Mouse (Mus musculus): ENCODE data around the gene Nectin2. TPM values are rescaled to one million over a fixed set of nuclear protein-coding genes. Genes with fewer than 3 reads are reported as not detected.

The Nectin2 gene
- polyA plus RNA-seq, 1 experiment from 2014 or later: 93.1 TPM

DNA sequence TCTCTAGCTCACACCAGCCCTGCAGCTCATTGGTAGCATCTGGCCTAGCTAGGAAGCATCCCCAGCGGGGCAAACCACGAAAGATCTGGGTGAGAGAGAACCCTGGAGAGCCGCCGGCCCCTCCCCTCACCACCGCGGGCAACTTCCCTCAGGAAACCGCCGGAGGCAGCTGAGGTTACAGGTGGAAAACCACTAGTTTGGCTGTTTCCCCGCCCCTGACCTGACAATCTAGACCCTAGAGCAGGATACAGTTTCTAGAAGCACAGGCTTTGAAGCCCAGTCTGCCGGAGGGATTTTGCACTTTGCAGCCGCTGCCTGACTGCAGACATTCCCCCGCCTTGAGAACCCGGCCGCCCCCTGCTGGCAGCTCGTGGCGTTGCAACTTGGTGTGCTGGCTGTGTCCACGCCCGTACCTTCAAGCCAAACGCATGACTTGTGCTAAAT is 39.6 kb upstream of the Nectin2 start:
- Histone ChIP-seq H3K27me3 (replicated peaks; ENCODE audit: control insufficient read depth, insufficient read depth, low read length) (no peaks in the 10 kb centered on the region), H3K27ac (ENCODE audit: low read depth, low read length) (no peak overlapping the region), H3K4me1 (replicated peaks; ENCODE audit: control insufficient read depth, insufficient read depth, low read length) (0 out of 2 replicates have a peak, but pooled peaks cover 5% of the 10 kb centered on the region), H3K4me2 (replicated peaks; ENCODE audit: low read depth) (peak overlapping the region; percentile 62), H3K9ac (ENCODE audit: low read depth, low read length) (no peak overlapping the region), H3K9me3 (ENCODE audit: control insufficient read depth) (no peaks in the 10 kb centered on the region), H3K36me3 (ENCODE audit: control insufficient read depth, insufficient read depth) (no peaks in the 10 kb centered on the region), H3K4me3 (ENCODE audit: low read depth, low read length) (no peak overlapping the region)
- TF ChIP-seq CTCF (IDR thresholded peaks at IDR 0.05; ENCODE audit: low read depth): peak; percentile 99
- ATAC-seq: no peak
- 5% methylated on average over 19 of the region's 19 CpGs for WGBS

GRCm38 (mm10) chr7:19785874-19786458 is 35.7 kb upstream of the Nectin2 start:
- Histone ChIP-seq H3K4me2 (replicated peaks; ENCODE audit: low read depth) (no peak overlapping the region), H3K9me3 (ENCODE audit: control insufficient read depth) (no peaks in the 10 kb centered on the region), H3K36me3 (ENCODE audit: control insufficient read depth, insufficient read depth) (peaks cover 10% of the 10 kb centered on the region; the same call in 1 of the 2 replicates), H3K27ac (ENCODE audit: low read depth, low read length) (no peak overlapping the region), H3K4me3 (ENCODE audit: low read depth, low read length) (no peak overlapping the region), H3K27me3 (replicated peaks; ENCODE audit: control insufficient read depth, insufficient read depth, low read length) (no peaks in the 10 kb centered on the region), H3K9ac (ENCODE audit: low read depth, low read length) (no peak overlapping the region), H3K4me1 (replicated peaks; ENCODE audit: control insufficient read depth, insufficient read depth, low read length) (0 out of 2 replicates have a peak, but pooled peaks cover 2% of the 10 kb centered on the region)
- ATAC-seq: no peak
- TF ChIP-seq CTCF (IDR thresholded peaks at IDR 0.05; ENCODE audit: low read depth): no peak
- WGBS: 45% methylated on average over 12 of the region's 12 CpGs

DNA sequence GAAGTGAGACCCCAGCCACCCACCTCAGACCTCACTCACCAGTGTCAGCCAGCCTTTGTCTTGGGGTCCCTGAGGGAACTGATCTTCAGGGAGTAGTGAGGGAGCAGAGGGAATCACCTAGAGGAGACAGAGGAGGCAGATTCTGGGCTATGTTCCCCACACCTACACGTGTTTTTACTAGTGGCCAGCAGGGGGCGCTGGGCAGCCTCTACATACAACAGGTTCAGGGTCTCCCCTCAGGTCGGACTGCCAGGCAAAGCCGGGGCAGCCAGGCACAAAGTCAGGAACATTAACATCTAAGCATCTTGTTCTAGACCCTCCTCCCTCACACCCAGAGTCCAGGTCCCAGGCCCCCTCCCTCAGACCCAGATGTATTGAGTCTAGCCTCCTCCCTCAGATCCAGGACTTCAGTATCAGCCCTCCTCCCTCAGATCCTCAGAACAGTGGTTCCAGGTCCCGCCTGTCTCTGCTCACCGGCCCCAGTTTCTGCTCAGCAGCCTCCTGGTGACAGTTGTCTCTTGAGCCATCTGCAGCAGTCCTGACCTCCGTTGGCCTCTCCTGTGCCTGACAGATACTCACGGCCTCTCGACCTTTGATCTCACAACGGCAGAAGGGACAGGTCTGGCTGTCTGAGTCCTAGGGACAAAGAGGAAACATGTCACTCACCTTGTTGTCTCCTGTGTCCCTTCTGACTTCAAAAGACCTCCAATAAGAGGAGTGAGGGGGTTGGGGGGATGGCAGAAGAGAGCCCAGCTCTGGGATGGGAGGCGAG is 34.7 kb upstream of the Nectin2 start:
- Histone ChIP-seq H3K36me3 (ENCODE audit: control insufficient read depth, insufficient read depth) (peaks cover 15% of the 10 kb centered on the region; the same call in 1 of the 2 replicates), H3K9ac (ENCODE audit: low read depth, low read length) (no peak overlapping the region), H3K27ac (ENCODE audit: low read depth, low read length) (peak overlapping the region; percentile 46), H3K9me3 (ENCODE audit: control insufficient read depth) (no peaks in the 10 kb centered on the region), H3K4me3 (ENCODE audit: low read depth, low read length) (no peak overlapping the region), H3K27me3 (replicated peaks; ENCODE audit: control insufficient read depth, insufficient read depth, low read length) (no peaks in the 10 kb centered on the region), H3K4me2 (replicated peaks; ENCODE audit: low read depth) (no peak overlapping the region; the same call in 1 of the 2 replicates), H3K4me1 (replicated peaks; ENCODE audit: control insufficient read depth, insufficient read depth, low read length) (0 out of 2 replicates have a peak, but pooled peaks cover 2% of the 10 kb centered on the region)
- TF ChIP-seq CTCF (IDR thresholded peaks at IDR 0.05; ENCODE audit: low read depth): peak; percentile 73
- 25% methylated on average over 11 of the region's 11 CpGs for WGBS
- ATAC-seq: peak; percentile 55

- TF ChIP-seq CTCF (IDR thresholded peaks at IDR 0.05; ENCODE audit: low read depth): no peak
- Histone ChIP-seq H3K36me3 (ENCODE audit: control insufficient read depth, insufficient read depth) (peaks cover 25% of the 10 kb centered on the region; the same call in 1 of the 2 replicates), H3K27me3 (replicated peaks; ENCODE audit: control insufficient read depth, insufficient read depth, low read length) (no peaks in the 10 kb centered on the region), H3K9me3 (ENCODE audit: control insufficient read depth) (no peaks in the 10 kb centered on the region), H3K27ac (ENCODE audit: low read depth, low read length) (no peak overlapping the region), H3K4me1 (replicated peaks; ENCODE audit: control insufficient read depth, insufficient read depth, low read length) (0 out of 2 replicates have a peak, but pooled peaks cover 2% of the 10 kb centered on the region), H3K9ac (ENCODE audit: low read depth, low read length) (no peak overlapping the region), H3K4me2 (replicated peaks; ENCODE audit: low read depth) (no peak overlapping the region), H3K4me3 (ENCODE audit: low read depth, low read length) (no peak overlapping the region)
- no peak for ATAC-seq
- WGBS: 42% methylated on average over 8 of the region's 8 CpGs
Observed at GRCm38 (mm10) chr7:19783630-19784029, 33.3 kb upstream of the Nectin2 start.

GRCm38 (mm10) chr7:19782645-19783044 is 32.4 kb upstream of the Nectin2 start:
- no peak for ATAC-seq
- WGBS: 92% methylated on average over 4 of the region's 4 CpGs
- peak; percentile 77 for TF ChIP-seq CTCF (IDR thresholded peaks at IDR 0.05; ENCODE audit: low read depth)

GRCm38 (mm10) chr7:19781741-19782140 is 31.5 kb upstream of the Nectin2 start:
- Histone ChIP-seq H3K27ac (ENCODE audit: low read depth, low read length) (no peak overlapping the region), H3K4me3 (ENCODE audit: low read depth, low read length) (no peak overlapping the region), H3K36me3 (ENCODE audit: control insufficient read depth, insufficient read depth) (peaks cover 25% of the 10 kb centered on the region; the same call in 1 of the 2 replicates), H3K9me3 (ENCODE audit: control insufficient read depth) (no peaks in the 10 kb centered on the region), H3K4me2 (replicated peaks; ENCODE audit: low read depth) (no peak overlapping the region), H3K9ac (ENCODE audit: low read depth, low read length) (no peak overlapping the region), H3K27me3 (replicated peaks; ENCODE audit: control insufficient read depth, insufficient read depth, low read length) (no peaks in the 10 kb centered on the region), H3K4me1 (replicated peaks; ENCODE audit: control insufficient read depth, insufficient read depth, low read length) (0 out of 2 replicates have a peak, but pooled peaks cover 2% of the 10 kb centered on the region)
- 91% methylated on average over 7 of the region's 7 CpGs for WGBS
- no peak for TF ChIP-seq CTCF (IDR thresholded peaks at IDR 0.05; ENCODE audit: low read depth)
- ATAC-seq: no peak

More at GRCm38 (mm10) chr7:19782645-19783044, 32.4 kb upstream of the Nectin2 start:
- H3K4me3 ChIP-seq (ENCODE audit: low read depth, low read length): no peak overlapping the region
- H3K27me3 ChIP-seq (replicated peaks; ENCODE audit: control insufficient read depth, insufficient read depth, low read length): no peaks in the 10 kb centered on the region
- peaks cover 25% of the 10 kb centered on the region; the same call in 1 of the 2 replicates for H3K36me3 ChIP-seq (ENCODE audit: control insufficient read depth, insufficient read depth)
- H3K9me3 ChIP-seq (ENCODE audit: control insufficient read depth): no peaks in the 10 kb centered on the region
- H3K4me2 ChIP-seq (replicated peaks; ENCODE audit: low read depth): no peak overlapping the region
- H3K9ac ChIP-seq (ENCODE audit: low read depth, low read length): no peak overlapping the region
- H3K27ac ChIP-seq (ENCODE audit: low read depth, low read length): no peak overlapping the region
- H3K4me1 ChIP-seq (replicated peaks; ENCODE audit: control insufficient read depth, insufficient read depth, low read length): 0 out of 2 replicates have a peak, but pooled peaks cover 2% of the 10 kb centered on the region

Data from intestine, postnatal 0 days (tissue).